Mouse (Mus musculus) midbrain, embryonic 15.5 days (tissue): ENCODE results near the gene Cebpe. TPM values are rescaled to one million over a fixed set of nuclear protein-coding genes. Genes with fewer than 3 reads are reported as not detected.

Source experiments
- ATAC-seq: fragments of 200-750 bp; cut with Nextera tagmentation; replicated peaks from 2 replicates; pipeline ENCODE4 v1.8.0; 2017; ENCODE audit warnings: moderate TSS enrichment
- H3K27ac ChIP-seq: fragments of 300-500 bp; sonication (generic); 2 replicates; pipeline ENCODE4 v1.5.1; 2015; ENCODE audit warnings: mild to moderate bottlenecking, inconsistent platforms
- H3K27me3 ChIP-seq: fragments of 300-500 bp; sonication (generic); replicated peaks from 2 replicates; pipeline ENCODE4 v1.6.1; 2015; ENCODE audit warnings: inconsistent platforms
- H3K36me3 ChIP-seq: fragments of 300-500 bp; sonication (generic); replicated peaks from 2 replicates; pipeline ENCODE4 v1.6.1; 2015; ENCODE audit warnings: inconsistent platforms
- H3K4me1 ChIP-seq: fragments of 300-500 bp; sonication (generic); 2 replicates; pipeline ENCODE4 v1.6.1; 2015; ENCODE audit warnings: inconsistent platforms
- H3K4me2 ChIP-seq: fragments of 300-500 bp; sonication (generic); 2 replicates; pipeline ENCODE4 v1.6.1; 2015; ENCODE audit warnings: inconsistent platforms, mild to moderate bottlenecking, moderate library complexity
- H3K4me3 ChIP-seq: fragments of 300-500 bp; sonication (generic); 2 replicates; pipeline ENCODE4 v1.5.1; 2015; ENCODE audit warnings: mild to moderate bottlenecking, inconsistent platforms
- H3K9ac ChIP-seq: fragments of 300-500 bp; sonication (generic); 2 replicates; pipeline ENCODE4 v1.6.1; 2015; ENCODE audit warnings: mild to moderate bottlenecking, inconsistent platforms
- H3K9me3 ChIP-seq: fragments of 300-500 bp; sonication (generic); 2 replicates; pipeline ENCODE4 v1.6.1; 2016; ENCODE audit warnings: inconsistent platforms
- WGBS: fragments of 180-500 bp; shearing (Covaris S2); methylation state at CpG from one replicate; pipeline ENCODE4 v1.1.7; 2015; ENCODE audit warnings: mixed read lengths; 5-methylcytosine and 5-hydroxymethylcytosine counted together
- polyA plus RNA-seq: library from polyadenylated mRNA; unstranded; fragments of >200 nt; fragmentation: Nextera tagmentation; extraction: Ambion mirVana; gene quantifications from 2 replicates; pipeline ENCODE4 v1.2.1, GENCODE M21; 2015

The Cebpe gene
- polyA plus RNA-seq, result 0.13 TPM in 1 of 2 replicates, not detected in the other

DNA sequence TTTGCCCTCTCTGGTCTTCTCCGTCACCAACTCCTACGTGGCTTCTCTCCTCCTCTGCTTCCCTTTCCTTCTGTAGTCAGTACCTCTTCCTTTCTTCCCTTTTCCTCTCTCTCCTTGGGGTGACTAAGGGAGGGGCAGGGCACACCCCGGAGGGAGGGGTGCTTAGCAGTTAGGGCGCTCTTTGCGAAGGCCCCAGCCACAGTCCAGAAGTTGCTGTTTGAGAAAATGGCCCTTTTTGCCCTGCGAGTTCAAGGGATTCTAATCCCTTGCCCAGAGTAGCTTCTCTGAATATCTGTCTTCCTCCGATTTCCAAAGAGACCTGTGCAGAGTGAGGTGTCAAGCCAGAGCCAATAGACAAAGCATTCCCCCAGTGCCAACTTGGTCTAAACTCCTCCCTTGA, at the start of gene Cebpe:
Gene Cebpe (minus strand): TSS at position 101 of the 400 bp plus-strand sequence.
- H3K27ac ChIP-seq, result no peak within 1 kb of the TSS
- peaks cover 15% of the 10 kb centered on the region for H3K4me1 ChIP-seq
- no peaks in the 10 kb centered on the region for H3K9me3 ChIP-seq
- no peak within 1 kb of the TSS for H3K9ac ChIP-seq
- H3K4me2 ChIP-seq, result no peak within 1 kb of the TSS
- no peaks in the 10 kb centered on the region for H3K36me3 ChIP-seq
- 83% methylated on average over 7 of the region's 7 CpGs for WGBS
- H3K27me3 ChIP-seq, result no peaks in the 10 kb centered on the region
- no peak within 1 kb of the TSS for H3K4me3 ChIP-seq
- no peak for ATAC-seq

DNA sequence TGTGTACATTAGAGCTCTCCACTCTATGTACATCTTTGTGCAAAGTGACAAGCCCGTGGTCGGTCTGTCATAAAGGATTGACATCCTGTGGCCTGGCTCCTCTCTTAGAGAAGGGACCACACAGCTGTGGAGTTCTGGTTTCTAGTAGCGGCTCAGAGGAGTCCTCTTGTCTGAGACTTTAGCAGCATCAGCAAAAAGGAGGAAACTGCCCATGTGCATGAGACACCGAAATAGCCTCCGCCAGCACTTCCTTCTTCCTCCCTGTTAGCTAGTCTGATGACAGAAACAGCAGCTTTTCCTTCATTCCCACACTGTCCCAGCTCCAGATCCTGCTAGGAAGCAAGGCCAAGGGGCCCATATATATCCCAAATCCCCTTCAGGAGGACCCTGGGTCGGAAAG, 44.4 kb upstream of the Cebpe start:
- Histone ChIP-seq H3K9ac (no peak overlapping the region), H3K9me3 (no peaks in the 10 kb centered on the region), H3K4me1 (0 out of 2 replicates have a peak, but pooled peaks cover 3% of the 10 kb centered on the region), H3K4me3 (no peak overlapping the region), H3K27ac (no peak overlapping the region), H3K36me3 (no peaks in the 10 kb centered on the region), H3K4me2 (no peak overlapping the region), H3K27me3 (no peaks in the 10 kb centered on the region)
- 90% methylated on average over 6 of the region's 6 CpGs for WGBS
- no peak for ATAC-seq

DNA sequence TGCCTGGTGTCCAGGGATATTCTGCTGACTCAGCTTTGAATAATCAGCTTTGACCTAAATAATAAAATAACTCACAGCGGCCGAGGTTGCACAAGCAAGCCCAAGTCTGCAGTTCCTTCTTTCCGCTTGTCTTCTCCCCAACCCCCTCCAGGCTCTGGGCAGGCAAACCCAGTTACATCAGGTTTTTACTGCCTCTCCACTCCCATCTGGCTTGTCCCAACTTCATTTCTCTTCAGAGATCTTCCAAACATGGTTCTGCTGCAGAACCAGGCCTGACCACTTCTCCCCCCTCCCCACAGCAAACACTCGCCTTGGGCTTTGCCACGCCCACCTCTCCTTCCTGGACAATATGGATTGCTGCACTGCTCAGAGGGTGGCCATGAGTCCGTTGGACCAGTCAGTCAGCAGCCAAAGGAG, 42.6 kb upstream of the Cebpe start:
- Histone ChIP-seq H3K36me3 (no peaks in the 10 kb centered on the region), H3K27ac (peak overlapping the region; percentile 40; the same call in 1 of the 2 replicates), H3K27me3 (no peaks in the 10 kb centered on the region), H3K4me3 (no peak overlapping the region), H3K4me2 (no peak overlapping the region), H3K9ac (no peak overlapping the region), H3K9me3 (no peaks in the 10 kb centered on the region), H3K4me1 (0 out of 2 replicates have a peak, but pooled peaks cover 3% of the 10 kb centered on the region)
- ATAC-seq, result peak; percentile 42; the same call in 1 of the 2 replicates
- WGBS, result 19% methylated on average over 6 of the region's 6 CpGs

DNA sequence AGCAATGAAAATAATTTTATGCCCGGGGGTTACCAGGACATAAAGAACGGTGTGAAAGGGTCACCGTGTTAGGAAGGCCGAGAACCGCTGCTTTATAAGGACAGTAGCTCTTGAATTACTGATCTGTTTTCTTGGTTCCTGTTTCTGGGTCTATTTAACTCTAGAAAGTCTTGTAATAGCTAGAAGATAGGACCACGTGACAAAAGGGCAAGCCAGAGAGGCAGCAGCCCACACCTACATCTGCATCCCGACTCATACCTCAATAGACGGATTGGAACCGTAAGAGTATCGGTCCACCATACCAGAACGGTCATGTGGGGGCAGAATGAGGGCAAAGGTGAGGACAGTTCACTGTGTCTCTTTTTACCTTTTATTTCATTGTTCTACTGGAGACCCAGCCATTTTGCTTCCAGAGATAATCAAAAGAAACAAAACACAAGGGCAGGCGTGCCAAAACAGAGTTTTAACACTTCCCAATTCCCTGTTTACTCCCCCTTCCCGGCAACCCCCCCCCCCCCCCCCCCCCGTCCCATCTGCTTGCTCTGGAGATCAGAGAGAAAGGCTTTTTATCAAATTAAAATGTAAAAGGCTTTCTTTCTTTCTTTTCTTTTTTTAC, 42.1 kb upstream of the Cebpe start:
- Histone ChIP-seq H3K4me2 (no peak overlapping the region), H3K4me3 (no peak overlapping the region), H3K4me1 (0 out of 2 replicates have a peak, but pooled peaks cover 3% of the 10 kb centered on the region), H3K27ac (no peak overlapping the region), H3K27me3 (no peaks in the 10 kb centered on the region), H3K9ac (no peak overlapping the region), H3K9me3 (no peaks in the 10 kb centered on the region), H3K36me3 (no peaks in the 10 kb centered on the region)
- WGBS, result 66% methylated on average over 14 of the region's 14 CpGs
- ATAC-seq, result 0 out of 2 replicates have a peak, but pooled peaks have one; percentile 48

DNA sequence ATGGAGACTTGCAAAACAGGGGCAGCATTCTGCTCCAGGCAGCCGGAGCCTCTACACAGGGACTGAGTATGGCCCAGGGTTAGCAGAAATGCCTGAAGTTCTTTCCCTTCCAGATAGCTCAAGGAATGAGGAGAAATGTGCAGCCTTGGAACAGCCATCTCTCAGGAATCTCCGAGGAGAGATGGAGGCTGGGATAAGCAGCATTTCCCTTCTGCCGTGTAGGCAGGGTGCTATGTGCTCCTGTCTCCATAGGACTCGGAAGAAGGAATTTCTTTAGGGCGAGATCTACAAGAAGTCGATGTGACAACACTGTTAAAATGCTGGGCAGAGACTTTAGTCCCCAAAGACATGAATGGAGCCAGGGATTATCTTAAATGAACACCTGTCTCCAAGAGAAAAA, 41.0 kb upstream of the Cebpe start:
- no peak for ATAC-seq
- no peaks in the 10 kb centered on the region for H3K9me3 ChIP-seq
- no peaks in the 10 kb centered on the region for H3K36me3 ChIP-seq
- no peak overlapping the region for H3K4me2 ChIP-seq
- H3K27ac ChIP-seq, result no peak overlapping the region
- no peak overlapping the region for H3K4me3 ChIP-seq
- 82% methylated on average over 6 of the region's 6 CpGs for WGBS
- no peak overlapping the region for H3K9ac ChIP-seq
- 0 out of 2 replicates have a peak, but pooled peaks cover 3% of the 10 kb centered on the region for H3K4me1 ChIP-seq
- no peaks in the 10 kb centered on the region for H3K27me3 ChIP-seq

DNA sequence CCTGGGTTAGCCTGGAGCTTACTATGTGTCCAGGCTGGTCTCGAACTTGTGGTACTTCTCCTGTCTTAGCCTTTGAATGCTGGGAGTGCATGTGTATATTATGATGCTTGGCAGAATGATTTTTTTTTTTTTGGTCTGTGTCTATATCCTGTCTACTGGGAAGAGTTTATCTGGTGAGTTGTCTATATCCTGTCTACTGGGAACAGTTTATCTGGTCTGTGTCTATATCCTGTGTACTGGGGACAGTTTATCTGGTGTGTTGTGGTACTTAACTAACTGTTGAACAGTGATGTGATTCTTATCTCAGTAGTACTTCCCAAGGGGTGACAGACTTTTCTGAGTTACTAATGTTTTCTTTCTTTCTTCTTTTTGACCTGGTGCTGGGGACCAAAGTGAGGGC, 39.8 kb upstream of the Cebpe start:
- ATAC-seq, result no peak
- Histone ChIP-seq H3K4me1 (0 out of 2 replicates have a peak, but pooled peaks cover 3% of the 10 kb centered on the region), H3K4me3 (no peak overlapping the region), H3K9me3 (no peaks in the 10 kb centered on the region), H3K27me3 (no peaks in the 10 kb centered on the region), H3K27ac (no peak overlapping the region), H3K4me2 (no peak overlapping the region), H3K36me3 (no peaks in the 10 kb centered on the region), H3K9ac (no peak overlapping the region)
- 83% methylated on average over 1 of the region's 1 CpGs for WGBS

DNA sequence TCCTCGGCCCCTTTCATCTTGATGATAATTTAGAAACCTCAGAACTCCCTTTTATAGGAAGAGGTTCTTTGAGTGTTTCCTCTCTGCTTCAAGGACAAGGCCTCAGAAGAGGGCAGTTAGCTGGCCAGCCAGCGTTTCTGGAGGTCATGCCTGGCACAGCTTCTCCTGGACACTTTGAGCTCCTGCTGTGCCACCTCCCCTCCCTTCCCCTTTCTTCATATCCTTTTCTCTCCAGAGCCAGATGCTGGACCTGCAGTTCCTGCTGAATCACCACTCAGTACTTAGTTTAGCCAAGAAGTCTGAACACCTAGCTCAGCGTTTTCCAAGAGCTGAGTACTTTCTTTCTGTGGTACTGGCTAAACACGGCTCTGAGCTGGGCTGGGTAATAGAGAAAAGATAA, 37.3 kb upstream of the Cebpe start:
- Histone ChIP-seq H3K36me3 (no peaks in the 10 kb centered on the region), H3K9me3 (no peaks in the 10 kb centered on the region), H3K4me2 (no peak overlapping the region), H3K27ac (no peak overlapping the region), H3K9ac (no peak overlapping the region), H3K27me3 (no peaks in the 10 kb centered on the region), H3K4me1 (0 out of 2 replicates have a peak, but pooled peaks cover 3% of the 10 kb centered on the region), H3K4me3 (no peak overlapping the region)
- no peak for ATAC-seq
- 72% methylated on average over 4 of the region's 4 CpGs for WGBS

DNA sequence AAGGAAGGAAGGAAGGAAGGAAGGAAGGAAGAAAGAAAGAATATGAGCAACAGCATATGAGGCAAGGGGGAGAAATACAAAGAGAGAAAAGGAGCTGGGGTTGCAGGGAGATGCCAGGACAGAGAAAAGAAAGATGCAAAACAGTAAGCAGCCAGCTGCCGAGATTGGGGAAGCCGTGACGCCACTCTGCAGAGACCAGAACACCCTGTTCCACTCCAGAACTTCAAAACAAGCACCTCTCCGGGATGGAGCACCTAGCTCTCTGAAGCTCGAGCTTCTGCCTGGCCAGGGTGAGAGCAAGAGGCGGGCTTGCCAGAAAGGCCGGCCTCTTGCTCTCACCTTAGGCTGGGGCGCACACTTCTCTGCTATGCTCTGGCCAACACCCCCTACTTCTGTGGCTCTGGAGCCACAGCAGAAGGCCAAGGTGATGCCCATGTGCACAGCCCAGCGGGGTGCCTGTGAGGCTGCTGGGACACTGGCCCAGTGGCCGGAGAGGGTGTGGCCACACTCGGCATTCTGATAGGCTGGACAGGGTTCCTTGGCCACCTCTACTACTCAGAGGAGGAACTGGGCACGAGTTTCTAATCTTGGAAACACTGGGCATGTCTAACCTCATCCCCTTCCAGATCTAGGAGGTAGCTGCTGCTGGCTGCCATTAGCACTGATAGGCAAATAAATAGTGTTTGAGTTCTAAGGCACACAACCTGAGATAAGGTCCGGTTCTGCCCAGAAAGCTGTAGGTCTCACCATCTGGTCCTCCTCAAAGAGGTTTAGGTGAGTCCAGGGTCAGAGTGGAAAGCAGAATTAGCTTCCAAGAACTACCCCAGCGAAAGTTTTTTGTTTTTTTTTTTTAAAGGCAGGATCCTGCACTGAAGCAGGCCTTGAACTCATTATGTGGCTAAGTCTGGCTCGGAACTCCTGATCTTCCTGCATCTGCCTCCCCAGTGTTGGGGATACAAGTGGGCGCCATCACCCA, 36.3 kb upstream of the Cebpe start:
- Histone ChIP-seq H3K4me1 (no peaks in the 10 kb centered on the region), H3K9me3 (no peaks in the 10 kb centered on the region), H3K4me3 (no peak overlapping the region), H3K27me3 (no peaks in the 10 kb centered on the region), H3K27ac (no peak overlapping the region), H3K4me2 (no peak overlapping the region), H3K36me3 (no peaks in the 10 kb centered on the region), H3K9ac (no peak overlapping the region)
- ATAC-seq, result no peak
- 85% methylated on average over 16 of the region's 16 CpGs for WGBS

DNA sequence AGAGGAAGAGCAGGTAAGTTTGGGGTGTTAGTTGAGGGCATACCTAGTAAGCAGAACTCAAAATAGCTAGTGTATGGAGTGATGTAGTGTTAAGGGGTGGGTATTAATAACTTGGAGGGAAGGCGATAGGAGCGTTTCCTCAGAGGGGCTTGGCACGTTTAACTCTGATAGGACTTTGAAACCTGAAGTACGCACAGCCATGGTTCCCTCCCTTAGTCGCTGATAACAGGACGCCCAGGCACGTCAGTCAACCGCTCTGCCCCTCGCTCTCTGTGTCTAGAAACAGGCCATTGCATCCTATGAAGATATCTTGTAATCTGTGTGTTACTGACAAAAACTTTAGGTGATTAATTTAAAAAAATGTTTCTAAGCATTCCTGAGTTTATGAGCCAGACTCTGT, 34.1 kb upstream of the Cebpe start:
- Histone ChIP-seq H3K27ac (no peak overlapping the region), H3K4me1 (no peaks in the 10 kb centered on the region), H3K9me3 (no peaks in the 10 kb centered on the region), H3K27me3 (no peaks in the 10 kb centered on the region), H3K36me3 (no peaks in the 10 kb centered on the region), H3K9ac (no peak overlapping the region), H3K4me2 (no peak overlapping the region), H3K4me3 (no peak overlapping the region)
- 90% methylated on average over 9 of the region's 9 CpGs for WGBS
- ATAC-seq, result no peak

DNA sequence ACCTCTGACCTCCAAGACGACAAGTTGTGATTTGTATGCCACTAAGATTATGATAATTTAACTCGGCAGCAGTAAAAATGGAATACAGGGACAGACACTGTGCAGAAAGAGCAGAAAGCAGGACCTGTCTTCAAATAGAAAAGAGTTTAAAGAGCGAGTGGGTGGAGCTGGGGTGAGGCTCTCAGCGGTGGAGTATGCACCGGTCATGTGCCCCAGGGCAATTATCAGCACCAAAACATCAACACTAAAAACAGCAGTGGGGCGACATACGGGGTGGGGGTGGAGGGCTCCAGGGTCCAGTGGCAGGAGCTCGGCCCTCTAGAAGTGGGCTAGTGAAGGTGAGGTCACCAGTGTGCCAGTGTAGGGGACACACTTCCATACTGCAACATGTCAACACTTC, 32.5 kb upstream of the Cebpe start:
- Histone ChIP-seq H3K9ac (no peak overlapping the region), H3K4me3 (no peak overlapping the region), H3K9me3 (no peaks in the 10 kb centered on the region), H3K27me3 (no peaks in the 10 kb centered on the region), H3K4me1 (no peaks in the 10 kb centered on the region), H3K27ac (no peak overlapping the region), H3K4me2 (no peak overlapping the region), H3K36me3 (no peaks in the 10 kb centered on the region)
- 77% methylated on average over 8 of the region's 8 CpGs for WGBS
- ATAC-seq, result no peak

DNA sequence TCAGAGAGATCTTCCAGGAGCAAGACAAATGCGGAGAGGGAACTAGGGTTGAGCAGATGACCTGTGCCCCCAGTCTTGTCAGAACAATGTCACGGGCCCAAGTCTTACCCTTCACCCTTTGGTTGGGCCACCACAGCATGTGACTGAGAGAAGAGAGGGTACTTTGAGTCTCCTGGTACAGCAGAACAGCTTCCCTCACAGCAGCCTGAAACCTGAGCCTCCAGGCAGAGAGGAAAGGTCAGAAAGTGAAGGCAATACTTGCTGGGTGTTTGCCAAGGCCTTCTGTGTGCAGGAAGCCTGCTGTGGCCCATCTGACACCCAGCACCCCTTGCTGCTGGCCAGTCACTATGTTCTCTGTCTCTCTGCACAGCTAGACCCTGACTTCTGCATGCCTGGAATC, 30.4 kb upstream of the Cebpe start:
- Histone ChIP-seq H3K4me2 (no peak overlapping the region), H3K9ac (no peak overlapping the region), H3K4me3 (no peak overlapping the region), H3K27me3 (no peaks in the 10 kb centered on the region), H3K36me3 (no peaks in the 10 kb centered on the region), H3K9me3 (no peaks in the 10 kb centered on the region), H3K27ac (no peak overlapping the region), H3K4me1 (peaks cover 2% of the 10 kb centered on the region; the same call in 1 of the 2 replicates)
- ATAC-seq, result no peak
- 51% methylated on average over 2 of the region's 2 CpGs for WGBS

DNA sequence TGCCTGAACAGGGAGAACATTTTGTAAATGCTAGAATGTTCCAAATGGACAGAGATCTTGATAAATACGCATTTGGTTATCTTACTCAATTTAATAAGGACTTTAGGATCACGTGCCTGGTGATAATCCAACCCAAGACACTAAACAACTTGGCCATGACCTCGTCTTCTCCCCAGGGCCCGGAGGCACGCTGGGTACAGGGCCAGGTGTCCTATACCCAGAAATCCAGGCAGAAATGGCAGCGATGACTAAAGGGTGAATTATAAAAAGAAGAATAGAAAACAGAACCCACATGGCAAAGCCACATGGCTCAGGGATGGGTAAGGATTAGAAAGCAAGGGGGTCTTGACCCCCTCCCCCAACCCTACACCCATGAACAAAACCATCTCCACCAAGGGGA, 29.7 kb upstream of the Cebpe start:
- no peak for ATAC-seq
- no peak overlapping the region for H3K4me3 ChIP-seq
- no peak overlapping the region for H3K9ac ChIP-seq
- WGBS, result 92% methylated on average over 6 of the region's 6 CpGs
- H3K36me3 ChIP-seq, result no peaks in the 10 kb centered on the region
- no peak overlapping the region for H3K4me2 ChIP-seq
- peaks cover 8% of the 10 kb centered on the region for H3K4me1 ChIP-seq
- H3K27ac ChIP-seq, result no peak overlapping the region
- H3K9me3 ChIP-seq, result no peaks in the 10 kb centered on the region
- no peaks in the 10 kb centered on the region for H3K27me3 ChIP-seq
